Mouse (Mus musculus) liver, postnatal 0 days (tissue): ENCODE results near the gene Cdh15.

Experiments used
- CTCF ChIP-seq: sonication (generic); IDR thresholded peaks from 2 replicates; pipeline ENCODE4 v1.5.1; 2016; ENCODE audit warnings: antibody characterized with exemption, low read depth
- EP300 ChIP-seq: IDR thresholded peaks from 2 replicates; pipeline ENCODE4 v1.6.1; 2016; ENCODE audit warnings: antibody characterized with exemption, low read depth, mild to moderate bottlenecking

- no peak for TF ChIP-seq CTCF
- no peak for TF ChIP-seq EP300
Observed at GRCm38 (mm10) chr8:122905346-122905745, 57.6 kb downstream of the Cdh15 start.
